Mouse (Mus musculus): ENCODE data around the gene Slc9a2. TPM values are rescaled to one million over a fixed set of nuclear protein-coding genes. Genes with fewer than 3 reads are reported as not detected.
"Not testable (repeated sequence)": the region's sequence is repeated elsewhere in the genome, so short reads cannot be mapped to it uniquely, and the experiment has no call there.

The Slc9a2 gene
- polyA plus RNA-seq, 1 experiment from 2014 or later = 0.11 TPM

GRCm38 (mm10) chr1:40738246-40738645, 57.9 kb downstream of the Slc9a2 start:
- H3K4me2 ChIP-seq (ENCODE audit: low read depth, low read length); H3K4me1 ChIP-seq (ENCODE audit: control insufficient read depth, low read depth, low read length); H3K27me3 ChIP-seq (ENCODE audit: control insufficient read depth, insufficient read depth, low read depth, low read length); ATAC-seq (ENCODE audit: low read depth); H3K9me3 ChIP-seq (replicated peaks; ENCODE audit: control insufficient read depth, low read length); H3K9ac ChIP-seq (ENCODE audit: low read depth, low read length); H3K36me3 ChIP-seq (ENCODE audit: control insufficient read depth, insufficient read depth); H3K27ac ChIP-seq (ENCODE audit: low read length); H3K4me3 ChIP-seq (ENCODE audit: low read depth, low read length): not testable (repeated sequence)
- WGBS (ENCODE audit: insufficient replicate concordance) = 72% methylated on average over 9 of the region's 9 CpGs

- Histone ChIP-seq H3K27me3 (ENCODE audit: control insufficient read depth, insufficient read depth, low read depth, low read length) (no peaks in the 10 kb centered on the region), H3K27ac (ENCODE audit: low read length) (no peak overlapping the region), H3K4me3 (ENCODE audit: low read depth, low read length) (no peak overlapping the region), H3K36me3 (ENCODE audit: control insufficient read depth, insufficient read depth) (no peaks in the 10 kb centered on the region), H3K9me3 (replicated peaks; ENCODE audit: control insufficient read depth, low read length) (no peaks in the 10 kb centered on the region), H3K4me2 (ENCODE audit: low read depth, low read length) (no peak overlapping the region), H3K4me1 (ENCODE audit: control insufficient read depth, low read depth, low read length) (no peaks in the 10 kb centered on the region), H3K9ac (ENCODE audit: low read depth, low read length) (no peak overlapping the region)
- ATAC-seq (ENCODE audit: low read depth) = no peak
- WGBS (ENCODE audit: insufficient replicate concordance) = 71% methylated on average over 2 of the region's 2 CpGs
These were observed 60.4 kb downstream of the Slc9a2 start for GRCm38 (mm10) chr1:40740739-40741138.

GRCm38 (mm10) chr1:40746089-40746488, 65.7 kb downstream of the Slc9a2 start:
- H3K36me3 ChIP-seq (ENCODE audit: control insufficient read depth, insufficient read depth) = no peaks in the 10 kb centered on the region
- no peaks in the 10 kb centered on the region for H3K4me1 ChIP-seq (ENCODE audit: control insufficient read depth, low read depth, low read length)
- no peak for ATAC-seq (ENCODE audit: low read depth)
- H3K27me3 ChIP-seq (ENCODE audit: control insufficient read depth, insufficient read depth, low read depth, low read length) = no peaks in the 10 kb centered on the region
- 47% methylated on average over 5 of the region's 5 CpGs for WGBS (ENCODE audit: insufficient replicate concordance)
- H3K27ac ChIP-seq (ENCODE audit: low read length) = no peak overlapping the region
- no peak overlapping the region for H3K4me3 ChIP-seq (ENCODE audit: low read depth, low read length)
- H3K4me2 ChIP-seq (ENCODE audit: low read depth, low read length) = no peak overlapping the region
- H3K9ac ChIP-seq (ENCODE audit: low read depth, low read length) = no peak overlapping the region
- no peaks in the 10 kb centered on the region for H3K9me3 ChIP-seq (replicated peaks; ENCODE audit: control insufficient read depth, low read length)

GRCm38 (mm10) chr1:40759751-40760445, 79.5 kb downstream of the Slc9a2 start:
- Histone ChIP-seq H3K4me3 (ENCODE audit: low read depth, low read length) (no peak overlapping the region), H3K4me2 (ENCODE audit: low read depth, low read length) (no peak overlapping the region), H3K27ac (ENCODE audit: low read length) (no peak overlapping the region), H3K4me1 (ENCODE audit: control insufficient read depth, low read depth, low read length) (no peaks in the 10 kb centered on the region), H3K27me3 (ENCODE audit: control insufficient read depth, insufficient read depth, low read depth, low read length) (no peaks in the 10 kb centered on the region), H3K9me3 (replicated peaks; ENCODE audit: control insufficient read depth, low read length) (no peaks in the 10 kb centered on the region), H3K36me3 (ENCODE audit: control insufficient read depth, insufficient read depth) (no peaks in the 10 kb centered on the region), H3K9ac (ENCODE audit: low read depth, low read length) (no peak overlapping the region)
- ATAC-seq (ENCODE audit: low read depth) = no peak
- WGBS (ENCODE audit: insufficient replicate concordance) = 66% methylated on average over 6 of the region's 6 CpGs

- Histone ChIP-seq H3K4me3 (ENCODE audit: low read depth, low read length) (no peak overlapping the region), H3K9ac (ENCODE audit: low read depth, low read length) (no peak overlapping the region), H3K36me3 (ENCODE audit: control insufficient read depth, insufficient read depth) (no peaks in the 10 kb centered on the region), H3K9me3 (replicated peaks; ENCODE audit: control insufficient read depth, low read length) (no peaks in the 10 kb centered on the region), H3K4me2 (ENCODE audit: low read depth, low read length) (no peak overlapping the region), H3K4me1 (ENCODE audit: control insufficient read depth, low read depth, low read length) (no peaks in the 10 kb centered on the region), H3K27ac (ENCODE audit: low read length) (no peak overlapping the region), H3K27me3 (ENCODE audit: control insufficient read depth, insufficient read depth, low read depth, low read length) (no peaks in the 10 kb centered on the region)
- no peak for ATAC-seq (ENCODE audit: low read depth)
- WGBS (ENCODE audit: insufficient replicate concordance) = 68% methylated on average over 1 of the region's 1 CpGs
These were observed 83.7 kb downstream of the Slc9a2 start for GRCm38 (mm10) chr1:40764042-40764441.

GRCm38 (mm10) chr1:40764701-40765275, 84.4 kb downstream of the Slc9a2 start:
- Histone ChIP-seq H3K27me3 (ENCODE audit: control insufficient read depth, insufficient read depth, low read depth, low read length) (no peaks in the 10 kb centered on the region), H3K9ac (ENCODE audit: low read depth, low read length) (no peak overlapping the region), H3K4me3 (ENCODE audit: low read depth, low read length) (no peak overlapping the region), H3K4me1 (ENCODE audit: control insufficient read depth, low read depth, low read length) (no peaks in the 10 kb centered on the region), H3K27ac (ENCODE audit: low read length) (no peak overlapping the region), H3K36me3 (ENCODE audit: control insufficient read depth, insufficient read depth) (no peaks in the 10 kb centered on the region), H3K9me3 (replicated peaks; ENCODE audit: control insufficient read depth, low read length) (no peaks in the 10 kb centered on the region), H3K4me2 (ENCODE audit: low read depth, low read length) (no peak overlapping the region)
- 54% methylated on average over 15 of the region's 15 CpGs for WGBS (ENCODE audit: insufficient replicate concordance)
- ATAC-seq (ENCODE audit: low read depth) = no peak

- H3K4me2 ChIP-seq (ENCODE audit: low read depth, low read length) = no peak overlapping the region
- H3K4me3 ChIP-seq (ENCODE audit: low read depth, low read length) = no peak overlapping the region
- no peak for ATAC-seq (ENCODE audit: low read depth)
- peaks cover 2% of the 10 kb centered on the region; the same call in 1 of the 2 replicates for H3K4me1 ChIP-seq (ENCODE audit: control insufficient read depth, low read depth, low read length)
- H3K27ac ChIP-seq (ENCODE audit: low read length) = no peak overlapping the region
- H3K36me3 ChIP-seq (ENCODE audit: control insufficient read depth, insufficient read depth) = no peaks in the 10 kb centered on the region
- H3K9ac ChIP-seq (ENCODE audit: low read depth, low read length) = no peak overlapping the region
- no peaks in the 10 kb centered on the region for H3K27me3 ChIP-seq (ENCODE audit: control insufficient read depth, insufficient read depth, low read depth, low read length)
- 75% methylated on average over 12 of the region's 12 CpGs for WGBS (ENCODE audit: insufficient replicate concordance)
- no peaks in the 10 kb centered on the region for H3K9me3 ChIP-seq (replicated peaks; ENCODE audit: control insufficient read depth, low read length)
These were observed 85.1 kb downstream of the Slc9a2 start for GRCm38 (mm10) chr1:40765521-40765920.

- H3K36me3 ChIP-seq (ENCODE audit: control insufficient read depth, insufficient read depth) = no peaks in the 10 kb centered on the region
- ATAC-seq (ENCODE audit: low read depth) = no peak
- H3K9me3 ChIP-seq (replicated peaks; ENCODE audit: control insufficient read depth, low read length) = no peaks in the 10 kb centered on the region
- H3K4me3 ChIP-seq (ENCODE audit: low read depth, low read length) = no peak overlapping the region
- no peak overlapping the region for H3K27ac ChIP-seq (ENCODE audit: low read length)
- no peak overlapping the region for H3K9ac ChIP-seq (ENCODE audit: low read depth, low read length)
- peaks cover 6% of the 10 kb centered on the region; the same call in 1 of the 2 replicates for H3K4me1 ChIP-seq (ENCODE audit: control insufficient read depth, low read depth, low read length)
- WGBS (ENCODE audit: insufficient replicate concordance) = 74% methylated on average over 18 of the region's 18 CpGs
- no peak overlapping the region for H3K4me2 ChIP-seq (ENCODE audit: low read depth, low read length)
- H3K27me3 ChIP-seq (ENCODE audit: control insufficient read depth, insufficient read depth, low read depth, low read length) = no peaks in the 10 kb centered on the region
These were observed 87.2 kb downstream of the Slc9a2 start for GRCm38 (mm10) chr1:40767588-40767987.

- no peaks in the 10 kb centered on the region for H3K9me3 ChIP-seq (replicated peaks; ENCODE audit: control insufficient read depth, low read length)
- no peaks in the 10 kb centered on the region for H3K36me3 ChIP-seq (ENCODE audit: control insufficient read depth, insufficient read depth)
- 20% methylated on average over 6 of the region's 6 CpGs for WGBS (ENCODE audit: insufficient replicate concordance)
- no peak overlapping the region for H3K4me3 ChIP-seq (ENCODE audit: low read depth, low read length)
- ATAC-seq (ENCODE audit: low read depth) = no peak
- H3K4me1 ChIP-seq (ENCODE audit: control insufficient read depth, low read depth, low read length) = peaks cover 6% of the 10 kb centered on the region; the same call in 1 of the 2 replicates
- no peaks in the 10 kb centered on the region for H3K27me3 ChIP-seq (ENCODE audit: control insufficient read depth, insufficient read depth, low read depth, low read length)
- H3K27ac ChIP-seq (ENCODE audit: low read length) = no peak overlapping the region
- H3K4me2 ChIP-seq (ENCODE audit: low read depth, low read length) = no peak overlapping the region
- H3K9ac ChIP-seq (ENCODE audit: low read depth, low read length) = no peak overlapping the region
These were observed 88.2 kb downstream of the Slc9a2 start for GRCm38 (mm10) chr1:40768606-40769005.
